Mouse (Mus musculus) ES-Bruce4 (cell line): ENCODE results near the gene Rprml. TPM values are rescaled to one million over a fixed set of nuclear protein-coding genes. Genes with fewer than 3 reads are reported as not detected.

Experiments
- H3K27ac ChIP-seq: 2 replicates; pipeline ENCODE4 v1.5.1; 2012; ENCODE audit warnings: low read length, inconsistent platforms; ENCODE audit not compliant: insufficient read depth
- H3K27me3 ChIP-seq: 2 replicates; pipeline ENCODE4 v1.6.1; 2012; ENCODE audit warnings: mild to moderate bottlenecking, low read length, inconsistent platforms; ENCODE audit not compliant: control insufficient read depth, poor library complexity, insufficient read depth, severe bottlenecking
- H3K36me3 ChIP-seq: 2 replicates; pipeline ENCODE4 v1.6.1; 2012; ENCODE audit warnings: inconsistent platforms, mild to moderate bottlenecking, low read length, moderate library complexity; ENCODE audit not compliant: control insufficient read depth, poor library complexity, insufficient read depth, severe bottlenecking
- H3K4me1 ChIP-seq: one replicate; pipeline ENCODE4 v1.8.1; 2011; ENCODE audit warnings: low read length; ENCODE audit not compliant: control insufficient read depth, insufficient read depth
- H3K4me3 ChIP-seq: 2 replicates; pipeline ENCODE4 v1.5.1; 2011; ENCODE audit warnings: low read depth, mild to moderate bottlenecking, low read length
- H3K9ac ChIP-seq: 2 replicates; pipeline ENCODE4 v1.6.1; 2012; ENCODE audit warnings: low read depth, mild to moderate bottlenecking, inconsistent platforms; ENCODE audit not compliant: poor library complexity, severe bottlenecking
- H3K9me3 ChIP-seq: replicated peaks from 2 replicates; pipeline ENCODE4 v1.6.1; 2012; ENCODE audit warnings: mild to moderate bottlenecking, low read length, inconsistent platforms; ENCODE audit not compliant: control insufficient read depth, poor library complexity, insufficient read depth, severe bottlenecking
- CTCF ChIP-seq: IDR thresholded peaks from one replicate; pipeline ENCODE4 v1.8.1; 2011; ENCODE audit warnings: low read depth, low read length
- EP300 ChIP-seq: IDR thresholded peaks from 2 replicates; pipeline ENCODE4 v1.6.1; 2011; ENCODE audit warnings: low read depth, low read length; ENCODE audit not compliant: insufficient read depth
- POLR2A ChIP-seq: IDR thresholded peaks from one replicate; pipeline ENCODE4 v1.8.1; 2011; ENCODE audit warnings: low read length; ENCODE audit not compliant: insufficient read depth
- polyA plus RNA-seq: library from polyadenylated mRNA; stranded (reverse); fragments of >200 nt; gene quantifications from 2 replicates; pipeline ENCODE4 v1.2.4, GENCODE M21; 2011; ENCODE audit warnings: low read depth; ENCODE audit not compliant: missing spikeins, insufficient read depth, insufficient read length

The Rprml gene
- polyA plus RNA-seq, 1 experiment = not detected

DNA sequence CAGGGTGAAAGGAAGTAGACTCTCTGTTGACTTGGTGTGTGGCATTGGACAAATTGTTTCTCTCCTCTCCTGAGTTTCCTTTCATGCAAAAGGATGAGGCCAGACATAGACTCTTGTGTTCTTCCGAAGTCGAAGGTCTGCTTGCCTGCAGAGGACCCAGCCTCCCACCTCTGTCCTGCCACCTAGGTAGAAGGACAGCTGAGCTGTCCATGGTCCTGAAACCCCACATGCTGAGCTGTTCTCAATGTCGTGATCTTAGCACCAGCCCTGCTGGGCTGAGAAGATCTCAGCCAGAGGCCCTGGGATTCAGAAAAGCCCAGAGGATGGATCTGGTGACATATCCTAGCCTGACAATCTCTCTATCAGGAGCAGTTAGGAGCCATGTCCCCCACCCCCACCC, 7.2 kb downstream of the Rprml start:
- Histone ChIP-seq H3K9ac (no peak overlapping the region), H3K4me1 (no peaks in the 10 kb centered on the region), H3K27ac (no peak overlapping the region), H3K4me3 (no peak overlapping the region), H3K9me3 (no peaks in the 10 kb centered on the region), H3K27me3 (no peaks in the 10 kb centered on the region; the same call in none of the 2 replicates), H3K36me3 (no peaks in the 10 kb centered on the region)
- TF ChIP-seq EP300 (no peak), CTCF (peak; percentile 1)

DNA sequence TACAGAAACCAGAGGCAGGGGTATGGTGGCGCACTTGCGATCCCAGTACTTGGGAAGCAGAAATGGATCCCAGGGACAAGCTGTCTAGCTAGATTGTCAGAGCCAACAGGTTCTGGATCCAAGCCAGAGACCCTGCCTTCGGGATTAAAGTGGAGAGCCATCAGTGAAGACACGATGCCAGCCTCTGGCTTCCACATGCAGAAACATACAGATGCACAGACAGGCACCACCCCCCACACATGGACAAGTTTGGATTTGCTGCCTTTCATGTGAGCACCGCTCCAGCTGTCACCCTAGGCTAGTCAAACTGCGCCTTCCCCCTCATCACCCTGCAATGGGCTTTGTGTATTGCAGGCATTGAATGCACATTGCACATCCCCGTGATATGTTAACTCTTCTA, 8.8 kb downstream of the Rprml start:
- Histone ChIP-seq H3K9me3 (no peaks in the 10 kb centered on the region), H3K27me3 (no peaks in the 10 kb centered on the region), H3K4me1 (no peaks in the 10 kb centered on the region), H3K27ac (no peak overlapping the region), H3K4me3 (no peak overlapping the region), H3K9ac (no peak overlapping the region), H3K36me3 (no peaks in the 10 kb centered on the region)
- no peak for TF ChIP-seq EP300
- no peak for TF ChIP-seq CTCF
- no peak for TF ChIP-seq POLR2A

DNA sequence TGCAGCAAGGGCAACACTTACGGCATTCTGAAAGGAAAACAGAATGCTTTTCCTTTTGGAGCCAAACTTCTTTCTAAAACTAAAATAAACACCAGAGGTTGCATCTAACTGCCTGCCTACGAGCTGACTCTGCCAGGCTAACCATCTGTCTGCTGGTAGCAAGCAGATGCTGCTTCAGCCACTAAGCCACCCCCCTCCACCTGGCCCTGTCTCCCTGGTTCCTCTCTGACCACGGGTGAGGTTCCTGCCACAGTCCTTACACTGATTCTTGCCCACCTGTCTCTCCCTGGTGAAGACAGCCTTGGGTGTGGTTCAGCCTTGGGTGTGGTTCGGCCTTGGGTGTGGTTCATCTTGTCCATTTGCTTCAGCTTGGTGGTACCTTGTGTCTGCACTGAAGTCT, 12.5 kb downstream of the Rprml start:
- no peaks in the 10 kb centered on the region for H3K4me1 ChIP-seq
- H3K36me3 ChIP-seq = no peaks in the 10 kb centered on the region
- no peaks in the 10 kb centered on the region for H3K27me3 ChIP-seq
- no peak overlapping the region for H3K4me3 ChIP-seq
- H3K9ac ChIP-seq = no peak overlapping the region
- no peak for TF ChIP-seq EP300
- no peak for TF ChIP-seq POLR2A
- no peak for TF ChIP-seq CTCF
- no peak overlapping the region for H3K27ac ChIP-seq
- H3K9me3 ChIP-seq = no peaks in the 10 kb centered on the region

DNA sequence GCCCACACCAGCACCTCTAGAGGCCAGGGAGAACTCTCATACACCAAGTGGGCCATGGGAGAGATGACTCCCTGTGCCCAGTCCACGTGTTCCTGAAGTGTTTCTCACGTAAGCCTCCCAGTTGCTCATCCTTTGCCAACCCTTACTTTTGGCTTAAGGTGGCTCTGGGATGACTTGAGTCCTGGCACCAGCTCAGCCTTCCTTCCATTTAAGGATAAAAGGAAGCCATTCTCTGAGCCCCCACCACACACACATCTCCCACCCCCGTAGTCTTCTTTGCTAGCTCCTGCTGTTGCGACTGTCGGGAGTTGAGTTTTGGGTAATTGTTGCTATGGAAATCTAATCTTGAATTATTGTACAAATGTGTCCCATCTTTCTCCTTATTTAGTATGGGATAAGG, 13.2 kb downstream of the Rprml start:
- H3K36me3 ChIP-seq = no peaks in the 10 kb centered on the region
- H3K9ac ChIP-seq = no peak overlapping the region
- TF ChIP-seq EP300 (no peak), POLR2A (no peak), CTCF (no peak)
- no peaks in the 10 kb centered on the region for H3K9me3 ChIP-seq
- H3K27me3 ChIP-seq = no peaks in the 10 kb centered on the region
- H3K4me1 ChIP-seq = no peaks in the 10 kb centered on the region
- H3K27ac ChIP-seq = no peak overlapping the region
- H3K4me3 ChIP-seq = no peak overlapping the region

DNA sequence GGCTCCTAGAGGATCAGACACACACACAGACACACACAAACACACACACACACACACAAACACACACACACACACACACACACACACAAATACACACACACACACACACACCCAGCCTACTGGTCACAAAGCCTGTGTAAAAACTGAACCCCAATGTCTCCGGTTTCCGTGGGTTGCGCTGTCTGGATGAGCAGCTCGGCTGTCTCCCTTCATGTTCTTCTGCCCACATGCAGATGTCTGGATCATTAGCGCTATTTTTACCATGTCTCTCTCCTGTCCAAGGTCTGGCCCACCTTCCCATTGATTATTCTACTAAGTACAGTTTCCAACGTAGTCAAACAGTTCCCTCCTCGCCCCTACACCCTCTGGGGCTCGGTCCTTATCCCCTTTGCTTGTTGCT, 13.7 kb downstream of the Rprml start:
- TF ChIP-seq CTCF (no peak), EP300 (no peak), POLR2A (no peak)

DNA sequence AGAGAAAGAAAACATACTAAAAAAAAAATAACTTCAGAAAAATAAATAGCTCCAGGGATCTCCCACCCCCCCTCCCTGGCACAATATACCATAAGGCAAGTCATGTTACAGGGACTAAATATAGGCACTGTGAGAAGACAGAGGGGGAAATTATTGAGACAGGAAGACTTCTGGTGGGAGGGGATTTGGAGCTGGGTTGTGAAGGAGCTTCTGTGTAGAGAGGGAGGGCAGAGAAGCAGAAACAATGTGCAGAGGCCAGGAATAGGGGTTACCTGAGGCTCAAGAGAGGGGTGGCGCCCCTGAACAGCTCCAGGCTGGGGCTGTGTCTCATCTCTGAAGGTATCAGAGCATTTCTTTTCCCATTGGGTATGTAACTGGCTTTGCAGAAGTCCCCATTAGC, 16.3 kb downstream of the Rprml start:
- H3K4me3 ChIP-seq = no peak overlapping the region
- no peak overlapping the region for H3K27ac ChIP-seq
- no peaks in the 10 kb centered on the region for H3K27me3 ChIP-seq
- no peaks in the 10 kb centered on the region for H3K36me3 ChIP-seq
- H3K9me3 ChIP-seq = no peaks in the 10 kb centered on the region
- TF ChIP-seq CTCF = no peak
- TF ChIP-seq EP300 = no peak
- no peak for TF ChIP-seq POLR2A
- H3K4me1 ChIP-seq = no peaks in the 10 kb centered on the region
- no peak overlapping the region for H3K9ac ChIP-seq

More for the DNA sequence above, 13.7 kb downstream of the Rprml start:
- Histone ChIP-seq H3K9ac (no peak overlapping the region), H3K27me3 (no peaks in the 10 kb centered on the region), H3K4me3 (no peak overlapping the region), H3K36me3 (no peaks in the 10 kb centered on the region), H3K9me3 (no peaks in the 10 kb centered on the region), H3K4me1 (no peaks in the 10 kb centered on the region), H3K27ac (no peak overlapping the region)
